Comparison of ENCODE assay signal across 23 mouse cellular contexts in the genomic region with DNA sequence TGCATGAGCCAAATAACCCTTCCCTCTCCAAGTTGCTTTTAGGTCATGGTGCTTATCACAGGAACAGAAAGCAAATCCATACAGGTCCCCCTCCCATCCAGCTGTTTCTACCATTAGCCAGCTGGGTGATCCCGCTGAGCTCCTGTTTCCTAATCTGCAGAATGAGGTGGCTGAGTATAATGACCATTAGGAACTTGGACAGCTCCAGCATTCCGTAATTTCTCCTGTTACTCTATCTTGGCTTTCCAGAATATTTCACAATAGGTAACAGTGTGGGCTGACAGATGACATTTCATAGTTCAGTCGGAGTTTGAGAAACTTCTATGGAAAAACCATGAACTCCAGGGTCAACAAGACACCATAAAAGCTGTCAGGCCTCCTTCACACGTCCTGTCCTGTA.
DNase-seq lines count a peak whose midpoint lies in the region; ATAC-seq and TF ChIP-seq lines count a peak whose summit lies in the region.
"Had no signal": no experiment of that assay in that cellular context is flagged by ENCODE, and none has a peak within 500 bp of the region (broad histone marks: within the 10 kb centered on the region; RNA-seq: fewer than 3 reads in every experiment).

No protein-coding gene starts in this region.

- no peak overlapping the region for H3K4me2 ChIP-seq in hindbrain, embryonic 13.5 days
- H3K4me2 ChIP-seq in hindbrain, postnatal 0 days (ENCODE audit: low read depth, low read length), result no peak overlapping the region
- H3K4me2 ChIP-seq: embryonic facial prominence, embryonic 12.5 days; heart, embryonic 15.5 days; liver, embryonic 12.5 days; midbrain, embryonic 12.5 days; neural tube, embryonic 12.5 days had no signal

- no peak overlapping the region for H3K4me3 ChIP-seq in hindbrain, embryonic 13.5 days
- H3K4me3 ChIP-seq in hindbrain, postnatal 0 days (ENCODE audit: low read length), result no peak overlapping the region
- H3K4me3 ChIP-seq: embryonic facial prominence, embryonic 12.5 days; erythroblast, embryonic 14.5 days; heart, embryonic 15.5 days; layer of hippocampus, adult 2 months; liver, embryonic 12.5 days; midbrain, embryonic 12.5 days; neural tube, embryonic 12.5 days had no signal

- no peaks in the 10 kb centered on the region for H3K36me3 ChIP-seq in hindbrain, embryonic 13.5 days
- H3K36me3 ChIP-seq in hindbrain, postnatal 0 days (ENCODE audit: insufficient read depth, low read length), result no peaks in the 10 kb centered on the region
- H3K36me3 ChIP-seq: embryonic facial prominence, embryonic 12.5 days; heart, embryonic 15.5 days; liver, embryonic 12.5 days; midbrain, embryonic 12.5 days; neural tube, embryonic 12.5 days had no signal

- H3K9me3 ChIP-seq in hindbrain, embryonic 13.5 days, result no peaks in the 10 kb centered on the region
- H3K9me3 ChIP-seq in hindbrain, postnatal 0 days (ENCODE audit: low read length), result no peaks in the 10 kb centered on the region
- H3K9me3 ChIP-seq: embryonic facial prominence, embryonic 12.5 days; heart, embryonic 15.5 days; liver, embryonic 12.5 days; midbrain, embryonic 12.5 days; neural tube, embryonic 12.5 days had no signal

- H3K27me3 ChIP-seq in hindbrain, embryonic 13.5 days, result no peaks in the 10 kb centered on the region
- H3K27me3 ChIP-seq in hindbrain, postnatal 0 days (ENCODE audit: insufficient read depth, low read length), result no peaks in the 10 kb centered on the region
- H3K27me3 ChIP-seq: embryonic facial prominence, embryonic 12.5 days; heart, embryonic 15.5 days; neural tube, embryonic 12.5 days had no signal

- H3K9ac ChIP-seq in hindbrain, embryonic 13.5 days, result no peak overlapping the region
- H3K9ac ChIP-seq in hindbrain, postnatal 0 days (replicated peaks; ENCODE audit: low read length), result no peak overlapping the region
- H3K9ac ChIP-seq: embryonic facial prominence, embryonic 12.5 days; heart, embryonic 15.5 days; liver, embryonic 12.5 days; midbrain, embryonic 12.5 days; neural tube, embryonic 12.5 days had no signal

- TF ChIP-seq CTCF in hindbrain, postnatal 0 days (IDR thresholded peaks at IDR 0.05; ENCODE audit: low read depth), result no peak

- DNase-seq in hindbrain, postnatal 0 days (ENCODE audit: low spot score), result no peak
- DNase-seq in 3T3-L1 (ENCODE audit: low read depth, low spot score), result peak; percentile 10
- peak; percentile 23 for DNase-seq in forelimb bud, embryonic 11.5 days (ENCODE audit: low read depth, low spot score)
- peak; percentile 57 for DNase-seq in lung, postnatal 25 days (ENCODE audit: low spot score)
- no peak for DNase-seq in spleen, postnatal 10 days (ENCODE audit: low spot score in 2 of 2)
- no peak for DNase-seq in thymus, postnatal 0 days (ENCODE audit: low spot score)
- DNase-seq: adrenal gland, adult 2 months; B cell, adult 2 months; cerebellum, adult 9-10 months; kidney, adult 18-20 months; kidney, postnatal 10 days; layer of hippocampus, postnatal 36 days; right cerebral cortex, adult 18-20 months; thymus, postnatal 4 days had no signal

- peak overlapping the region; percentile 35; the same call in 1 of the 2 replicates for H3K27ac ChIP-seq in hindbrain, embryonic 13.5 days
- H3K27ac ChIP-seq in hindbrain, postnatal 0 days, result no peak overlapping the region
- H3K27ac ChIP-seq: embryonic facial prominence, embryonic 12.5 days; heart, embryonic 15.5 days; liver, embryonic 12.5 days; midbrain, embryonic 12.5 days; neural tube, embryonic 12.5 days had no signal

- H3K4me1 ChIP-seq in hindbrain, embryonic 13.5 days (replicated peaks), result peaks cover 23% of the 10 kb centered on the region
- no peaks in the 10 kb centered on the region; the same call in 1 of the 2 replicates for H3K4me1 ChIP-seq in hindbrain, postnatal 0 days (ENCODE audit: insufficient read depth, low read length)
- H3K4me1 ChIP-seq: neural tube, embryonic 12.5 days had no signal

- ATAC-seq in hindbrain, embryonic 13.5 days (ENCODE audit: low FRiP score), result no peak
- ATAC-seq in hindbrain, postnatal 0 days, result no peak
- ATAC-seq: forebrain, embryonic 14.5 days; liver, embryonic 12.5 days had no signal

- WGBS in hindbrain, embryonic 13.5 days, result 42% methylated on average over 4 of the region's 4 CpGs
- WGBS in hindbrain, postnatal 0 days, result 46% methylated on average over 4 of the region's 4 CpGs

Comparison
In these comparisons a context has a peak if more than half of its experiments do, and no peak if none do; other contexts are left out.
1. DNase-seq: peak in 3T3-L1 (single experiment), forelimb bud, embryonic 11.5 days (single experiment) and lung, postnatal 25 days (single experiment); none in hindbrain, postnatal 0 days (single experiment), spleen, postnatal 10 days (0 of 2) and thymus, postnatal 0 days (single experiment).